Mouse (Mus musculus): ENCODE measurements at regions not wholly inside any gene's neighbourhood (a gene's known extent, or its start where the extent isn't known, plus 50 kb on each side); places are given as distances from the start of the nearest gene placed in this dataset.
"Not testable (repeated sequence)": the region's sequence is repeated elsewhere in the genome, so short reads cannot be mapped to it uniquely, and the experiment has no call there.

DNA sequence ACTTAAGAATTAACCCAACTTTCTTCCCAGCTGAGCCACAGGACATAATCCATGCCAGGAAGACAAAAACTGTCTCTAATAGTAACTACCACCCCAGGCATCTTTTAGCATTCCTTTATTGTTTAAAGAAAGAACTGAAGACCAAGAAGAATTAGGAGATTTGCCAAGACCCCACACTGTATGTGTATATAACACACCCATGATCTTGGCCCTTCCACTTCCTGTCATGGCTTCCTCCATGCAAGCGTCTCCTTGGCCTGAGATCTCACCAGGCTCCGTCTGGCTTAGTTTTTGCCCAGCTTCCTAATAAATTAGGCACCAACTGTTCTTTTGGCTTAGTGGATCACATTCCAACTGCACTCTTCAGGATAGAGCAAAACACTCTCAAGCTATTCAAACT lies 215.9 kb upstream of the Tenm4 start:
- no peak for DNase-seq (ENCODE audit: low read depth)

DNA sequence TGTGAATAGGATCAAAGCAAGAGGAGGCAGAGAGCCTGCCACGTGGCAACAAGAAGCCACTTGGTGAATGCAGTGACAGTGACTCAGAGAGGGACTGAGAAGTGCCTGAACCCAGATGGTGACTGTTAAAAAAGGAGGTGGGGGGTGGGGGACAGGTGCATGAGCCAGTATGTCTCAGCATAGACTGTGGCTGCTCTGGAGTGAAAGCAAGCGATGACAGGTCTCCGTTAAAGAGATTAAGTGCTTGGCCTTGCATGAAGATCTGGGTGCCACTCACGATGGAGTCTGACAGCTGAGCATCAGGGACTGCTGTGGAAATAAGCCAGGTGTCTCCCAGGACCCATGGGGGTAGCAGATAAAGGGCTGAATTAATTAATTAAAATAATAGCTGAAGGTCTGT lies 212.0 kb upstream of the Tenm4 start:
- no peak for DNase-seq (ENCODE audit: low read depth)

DNA sequence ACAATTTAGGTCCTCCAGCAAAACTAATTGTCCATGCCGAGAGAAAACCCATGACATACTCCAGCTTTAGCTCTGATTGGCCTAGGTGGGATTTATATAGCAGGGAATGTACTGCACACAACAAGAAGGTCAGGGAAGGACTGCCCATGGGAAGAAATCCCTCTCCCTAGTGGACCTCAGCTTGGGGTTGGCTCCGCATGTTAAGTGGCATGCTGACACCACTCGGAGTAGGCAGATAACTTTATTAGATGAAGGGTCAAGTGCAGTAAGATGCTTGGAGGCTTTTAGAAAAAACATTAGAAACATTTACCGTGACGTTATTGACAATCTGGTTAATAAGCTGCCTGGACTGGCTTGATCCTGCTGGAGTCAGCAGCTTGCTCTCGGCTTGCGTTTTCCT lies 199.2 kb upstream of the Tenm4 start:
- DNase-seq (ENCODE audit: low read depth) = no peak

DNA sequence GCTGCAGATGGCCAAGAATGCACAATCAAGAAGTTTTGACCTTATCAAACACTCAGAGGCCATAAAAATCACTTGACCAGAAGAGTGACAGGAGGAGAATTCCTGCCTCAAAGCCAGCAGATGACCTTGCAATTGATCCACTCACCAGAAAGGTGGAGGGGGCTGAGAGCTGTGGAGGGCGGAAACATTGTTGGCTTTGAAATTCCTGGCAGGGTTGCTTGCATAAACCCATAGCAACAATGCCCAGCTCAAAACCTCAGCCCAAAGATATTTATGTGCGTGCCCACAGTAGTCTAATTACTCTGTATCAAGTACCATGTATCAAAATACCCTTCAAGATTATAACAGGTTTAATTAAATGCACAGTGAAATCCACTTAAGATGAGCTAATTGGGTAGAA lies 197.0 kb upstream of the Tenm4 start:
- no peak for DNase-seq (ENCODE audit: low read depth)

DNA sequence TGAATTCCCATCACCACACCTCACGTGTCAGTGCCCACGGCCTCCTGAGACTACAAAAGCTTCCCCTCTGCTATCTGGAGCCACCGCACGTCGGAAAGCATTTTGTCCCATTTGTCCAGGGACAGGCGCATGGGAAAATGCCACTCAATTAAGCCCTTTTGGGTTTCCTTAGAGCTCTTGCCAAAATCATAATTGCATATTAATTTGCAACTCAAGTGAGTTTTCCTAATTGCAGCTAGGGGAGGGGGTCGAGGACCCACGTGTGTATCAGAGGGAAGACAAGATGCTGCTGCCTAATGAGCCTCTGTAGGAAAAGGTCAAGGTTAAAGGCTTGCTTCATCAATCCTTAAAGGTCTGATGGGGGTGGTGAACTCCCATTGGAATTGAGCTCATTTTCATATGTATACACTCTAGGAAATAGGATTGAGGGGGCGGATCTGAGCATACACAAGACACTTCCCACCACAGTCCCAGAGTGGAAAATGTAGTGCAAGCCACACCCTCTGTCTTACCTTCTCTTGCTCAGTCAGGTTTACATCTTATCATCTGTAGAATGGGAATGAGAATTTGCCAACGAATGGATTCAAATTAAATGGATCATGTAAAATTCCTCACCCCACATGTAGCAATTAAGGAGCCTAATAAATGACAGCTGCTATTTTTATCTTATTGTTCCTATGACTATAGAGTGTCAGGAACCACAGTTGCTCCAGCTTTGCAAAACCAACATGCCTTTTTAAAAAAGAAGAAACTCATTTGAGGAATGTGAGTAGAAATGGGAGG lies 179.6 kb upstream of the Tenm4 start:
- no peak for DNase-seq (ENCODE audit: low read depth)

DNA sequence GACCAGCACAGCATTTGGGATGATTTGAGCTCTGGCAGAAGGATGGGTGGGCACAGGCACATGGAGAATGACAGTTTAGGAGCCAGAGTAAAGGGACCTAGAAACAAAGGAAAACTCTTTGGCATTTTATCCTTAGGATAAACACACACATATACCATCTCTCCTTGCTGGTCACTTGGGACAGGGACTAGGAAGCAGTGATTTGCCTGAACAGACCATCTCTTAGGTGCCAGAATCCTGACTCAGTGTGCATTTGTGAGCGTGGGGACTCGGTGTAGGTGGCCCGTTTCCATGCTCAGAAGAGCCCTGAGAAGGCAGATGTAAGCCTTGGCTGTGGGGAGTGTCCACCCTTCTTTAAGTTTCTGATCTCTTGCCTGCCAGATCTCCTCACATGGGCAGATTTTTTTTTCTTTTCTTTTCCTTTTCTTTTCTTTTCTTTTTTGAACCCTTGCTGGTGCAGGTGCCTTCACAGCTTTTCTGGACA lies 179.0 kb upstream of the Tenm4 start:
- DNase-seq (ENCODE audit: low read depth) = no peak

DNA sequence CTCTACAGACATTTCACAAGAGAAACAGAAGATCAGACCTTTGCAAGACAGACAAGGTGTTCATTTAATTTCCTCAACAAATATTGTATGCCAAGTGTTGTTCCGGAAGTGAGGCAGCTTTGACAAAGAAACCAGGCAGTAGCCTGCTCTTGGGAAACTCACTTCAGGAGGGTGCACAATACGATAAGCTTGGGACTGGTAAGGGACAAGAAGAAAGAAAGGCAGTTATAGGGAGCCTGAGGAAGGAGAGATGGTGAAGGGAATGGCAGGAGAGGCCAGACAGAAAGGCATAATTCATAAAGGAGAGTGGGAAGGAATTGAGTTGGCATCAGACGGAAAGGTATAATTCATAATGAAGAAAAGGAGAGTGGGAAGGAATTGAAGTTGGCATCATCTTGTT lies 178.5 kb upstream of the Tenm4 start:
- DNase-seq (ENCODE audit: low read depth) = no peak

DNA sequence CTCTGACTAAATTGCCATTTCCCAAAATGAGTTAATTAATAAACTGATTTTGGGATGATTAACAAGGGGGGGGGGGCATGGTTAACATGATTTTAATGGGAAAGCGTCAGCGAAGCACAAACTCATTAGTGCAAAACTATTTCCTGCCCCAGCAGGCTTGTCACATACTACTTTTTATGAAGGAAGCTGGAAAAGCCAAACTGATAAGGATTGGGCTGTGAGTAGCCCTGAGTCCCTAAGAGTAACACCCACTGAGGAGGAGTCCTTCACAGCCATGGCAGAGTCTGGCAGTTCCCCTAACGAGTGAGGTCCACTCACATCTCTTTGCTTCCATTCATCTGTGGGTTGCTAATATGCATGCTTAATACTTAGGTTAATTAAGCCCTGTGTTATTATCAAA lies 173.9 kb upstream of the Tenm4 start:
- DNase-seq (ENCODE audit: low read depth) = no peak

DNA sequence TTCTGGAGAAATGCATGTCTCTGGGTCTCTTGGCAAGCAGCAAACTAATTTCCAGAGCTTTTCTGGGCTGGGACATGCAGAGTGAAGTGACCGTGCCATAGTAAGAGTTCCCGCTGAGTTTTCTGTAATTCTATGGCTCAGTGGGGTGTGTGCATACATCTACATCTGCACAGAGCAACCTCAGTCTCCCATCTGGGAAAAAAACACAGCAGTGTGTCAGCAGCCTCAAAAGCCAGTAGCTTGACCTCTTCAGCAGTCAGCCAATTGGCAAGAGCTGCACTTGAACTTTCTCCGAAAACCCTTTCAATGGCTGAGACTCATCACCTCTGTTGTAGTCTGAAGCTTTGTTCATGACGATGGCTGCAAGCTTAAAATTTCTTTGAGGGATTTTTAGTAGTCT lies 171.9 kb upstream of the Tenm4 start:
- no peak for DNase-seq (ENCODE audit: low read depth)

DNA sequence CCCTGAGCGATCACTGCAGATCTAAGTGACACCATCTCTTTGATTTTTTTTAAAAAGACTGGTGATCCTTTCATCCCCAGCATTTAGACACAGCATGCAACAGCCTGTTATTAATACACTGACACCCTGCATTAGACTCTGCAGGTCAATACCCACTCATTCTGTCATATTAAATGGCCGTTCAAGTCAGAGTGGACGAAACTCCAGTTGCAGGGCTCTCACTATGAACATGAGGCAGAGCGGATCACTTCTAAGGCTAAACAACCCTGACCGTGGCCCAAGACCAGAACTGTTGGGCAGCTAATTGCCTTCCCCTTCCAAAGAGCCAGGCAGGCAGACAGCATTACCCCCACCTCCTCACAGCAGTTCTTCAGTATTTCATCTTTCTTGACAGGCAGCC lies 168.6 kb upstream of the Tenm4 start:
- DNase-seq (ENCODE audit: low read depth) = no peak

DNA sequence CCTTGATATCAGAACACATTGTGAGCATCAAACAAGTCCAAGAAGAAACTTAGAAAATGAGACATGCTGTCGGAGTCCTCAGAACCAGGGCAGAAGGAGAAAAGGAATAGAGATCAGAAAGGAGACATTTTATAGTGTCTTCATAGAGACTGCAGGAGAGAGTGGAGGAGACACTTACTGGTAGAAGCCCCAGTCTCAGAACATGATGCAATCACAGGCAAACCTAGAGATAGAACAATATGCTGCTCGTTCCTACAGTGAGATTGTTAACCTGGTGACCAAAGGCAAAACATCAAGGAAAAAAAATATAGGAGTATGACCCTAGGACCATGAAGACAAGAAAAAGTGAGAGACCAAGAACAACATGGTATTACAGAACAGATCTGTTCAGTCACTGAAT lies 164.7 kb upstream of the Tenm4 start:
- no peak for DNase-seq (ENCODE audit: low read depth)

DNA sequence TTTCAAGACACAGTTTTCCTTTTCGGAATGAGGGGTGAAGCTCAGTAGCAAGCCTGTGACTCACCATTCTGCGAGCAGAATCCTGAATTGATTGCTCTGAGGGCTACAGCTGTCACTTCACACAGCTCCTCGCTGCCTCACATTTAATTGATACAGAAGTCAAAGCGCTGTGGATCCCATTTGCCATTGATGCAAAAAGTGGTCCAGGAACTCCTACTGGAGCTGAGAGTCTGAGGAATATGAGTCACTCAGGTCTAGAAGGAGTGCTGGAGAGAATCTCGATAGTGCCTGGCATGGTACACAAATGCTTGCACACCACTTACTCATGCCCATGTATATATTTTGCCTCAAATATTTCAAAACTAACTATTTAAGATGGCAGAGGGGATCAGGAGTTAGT lies 158.0 kb upstream of the Tenm4 start:
- DNase-seq (ENCODE audit: low read depth) = no peak

DNA sequence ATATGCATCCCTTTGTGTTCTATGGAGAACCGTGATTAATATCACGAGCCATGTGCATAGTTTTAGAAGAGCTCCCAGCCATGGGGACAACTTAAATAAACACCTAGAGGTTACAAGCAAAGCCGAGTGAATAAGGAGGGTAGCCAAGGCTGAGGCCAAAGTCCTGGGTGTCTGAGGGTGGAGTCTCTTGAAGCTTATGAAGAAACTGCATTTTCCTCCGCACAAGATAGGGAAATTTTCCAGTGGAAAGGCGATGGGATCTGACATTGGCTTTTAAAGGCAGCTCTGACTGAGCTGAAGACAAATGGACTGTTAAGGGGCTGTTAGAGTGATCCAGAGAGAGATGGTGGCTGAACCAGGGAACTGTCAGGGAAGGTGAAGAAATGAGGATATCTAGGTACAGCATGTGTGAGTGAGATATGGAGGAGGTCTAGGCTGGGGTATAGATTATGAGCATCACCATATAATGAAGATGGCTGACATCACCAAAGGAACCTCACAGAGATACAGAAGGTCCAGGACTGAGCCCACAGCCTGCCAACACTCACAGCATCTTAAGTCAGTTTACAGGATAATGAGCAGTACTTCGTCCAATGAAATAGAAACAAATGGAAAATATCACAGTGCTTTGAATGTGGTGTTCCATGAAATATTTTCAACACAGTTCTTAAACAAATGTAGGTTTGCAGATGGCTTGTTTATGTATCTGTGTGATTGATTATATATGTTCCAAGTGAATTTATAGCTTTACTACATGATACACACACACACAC lies 153.7 kb upstream of the Tenm4 start:
- no peak for DNase-seq (ENCODE audit: low read depth)

DNA sequence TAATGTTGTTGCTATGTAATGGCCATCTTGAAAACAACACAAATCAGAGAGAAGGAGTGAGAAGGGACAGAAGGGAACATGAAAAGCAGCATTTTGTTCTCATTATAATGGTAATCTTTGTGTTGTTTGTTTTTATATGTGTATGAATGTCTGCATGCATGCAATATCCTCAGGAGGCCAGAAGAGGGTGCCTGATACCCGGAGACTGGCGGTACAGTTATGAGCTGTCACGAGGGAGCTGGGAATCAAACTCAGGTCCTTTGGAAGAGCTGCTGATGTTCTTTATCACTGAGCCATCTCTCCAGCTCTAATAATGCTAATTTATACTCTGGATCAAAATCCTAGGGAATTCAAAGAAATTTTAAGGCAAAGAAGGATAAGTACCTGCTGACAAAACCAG lies 147.0 kb upstream of the Tenm4 start:
- no peak for DNase-seq (ENCODE audit: low read depth)

DNA sequence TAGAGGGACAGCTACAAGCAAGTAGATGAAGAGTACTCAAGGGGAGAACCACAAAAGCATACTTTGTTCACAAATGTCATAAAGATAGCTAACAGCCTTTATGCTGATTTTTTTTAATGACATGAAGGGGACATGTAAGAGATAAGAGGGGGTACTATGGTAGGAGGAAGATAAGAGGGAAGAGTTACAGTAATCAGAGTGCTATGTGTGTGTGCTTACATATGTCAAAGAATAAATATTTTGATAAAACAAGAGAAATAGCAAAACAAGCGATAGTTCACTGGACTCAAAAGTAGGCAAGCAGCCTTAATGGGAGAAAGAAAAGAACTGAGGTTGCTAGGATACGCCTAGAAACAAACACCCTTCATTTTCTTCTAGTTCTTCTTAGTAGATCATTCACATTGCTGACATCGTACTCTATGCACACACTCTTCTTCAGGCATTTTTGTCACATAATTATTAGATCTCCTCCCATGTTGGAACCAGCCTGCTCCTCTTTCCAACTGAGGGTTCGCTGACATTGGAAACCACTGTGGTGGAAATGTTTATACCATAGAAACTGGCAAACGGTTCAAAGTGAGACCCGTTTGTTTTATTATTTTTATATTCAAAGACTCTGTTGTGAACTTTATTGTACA lies 144.1 kb upstream of the Tenm4 start:
- DNase-seq (ENCODE audit: low read depth) = no peak

DNA sequence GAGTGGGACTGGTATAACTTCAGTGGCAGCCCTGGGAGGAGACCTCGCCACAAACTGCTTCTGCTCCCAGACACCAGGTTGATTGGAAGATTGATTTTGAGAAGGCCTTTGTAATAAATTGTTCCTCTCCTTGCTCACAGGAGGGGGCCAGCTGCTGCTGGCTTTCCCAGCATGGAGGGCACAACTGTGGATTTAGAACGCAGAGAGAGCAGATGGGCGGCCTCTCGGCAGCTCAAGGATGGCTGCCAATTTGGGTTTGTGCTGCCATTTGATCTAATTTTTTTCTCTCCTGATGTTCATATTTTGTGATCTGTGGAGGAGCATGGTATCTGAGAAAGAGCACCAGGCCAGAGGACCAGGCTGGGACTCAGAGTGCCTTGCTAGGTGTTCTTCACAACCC lies 137.4 kb upstream of the Tenm4 start:
- no peak for DNase-seq (ENCODE audit: low read depth)

DNA sequence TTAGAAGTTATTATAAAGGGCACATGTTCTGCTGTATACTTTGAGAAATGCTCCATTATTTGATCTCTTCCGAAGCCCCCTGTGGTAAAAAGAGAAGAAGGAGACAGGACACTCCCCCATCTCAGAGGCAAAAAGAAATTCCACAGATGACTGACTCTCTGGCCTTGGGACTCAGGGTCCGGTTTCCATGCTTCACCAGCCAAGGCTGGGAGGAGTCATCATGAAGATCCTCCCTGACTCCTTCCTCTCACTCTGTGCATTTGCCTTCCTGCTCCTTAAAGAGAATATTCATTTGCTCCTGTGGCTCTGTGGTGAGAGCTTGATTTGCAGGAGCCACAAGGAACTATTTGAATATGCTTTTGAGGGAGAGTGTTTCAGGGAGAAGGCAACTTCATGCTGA lies 135.6 kb upstream of the Tenm4 start:
- DNase-seq (ENCODE audit: low read depth) = no peak

DNA sequence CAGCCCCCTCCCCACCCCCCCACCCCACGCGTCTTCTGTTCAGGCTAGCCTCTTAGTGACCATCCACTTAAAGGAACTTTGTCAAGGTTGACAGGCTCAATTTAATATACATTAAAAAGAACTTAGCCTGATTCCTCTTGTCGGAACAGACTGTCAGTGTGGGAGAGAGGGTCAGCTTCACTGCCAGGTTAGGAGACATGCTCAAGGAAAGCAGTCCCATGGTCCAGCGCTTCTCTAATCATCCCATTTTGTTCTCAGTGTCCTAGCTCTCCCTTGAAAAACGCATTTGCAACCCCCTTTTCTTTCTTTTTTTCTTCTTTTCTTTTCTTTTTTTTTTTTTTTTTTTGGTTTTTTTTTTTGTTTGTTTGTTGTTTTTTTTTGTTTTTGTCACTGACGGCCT lies 131.4 kb upstream of the Tenm4 start:
- DNase-seq (ENCODE audit: low read depth) = no peak

DNA sequence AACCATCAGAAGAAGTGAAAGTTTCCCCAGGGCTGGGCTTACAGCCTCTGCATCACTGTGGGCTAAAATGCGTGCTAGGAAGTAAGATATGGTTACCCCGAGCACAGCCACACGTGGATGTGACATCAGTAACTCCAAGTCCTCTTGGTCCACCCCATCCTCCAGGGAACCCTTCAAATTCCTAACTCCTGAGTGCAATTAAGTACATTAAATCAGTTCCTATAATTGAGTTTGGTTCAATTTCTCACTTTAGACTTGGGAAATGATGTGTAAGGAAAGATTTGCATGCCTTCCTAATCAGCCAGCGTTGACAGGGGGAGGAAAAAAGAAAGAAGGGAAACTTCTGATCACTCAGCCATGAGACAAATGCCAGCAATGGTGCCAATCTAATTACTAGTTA lies 129.2 kb upstream of the Tenm4 start:
- no peak for DNase-seq (ENCODE audit: low read depth)

DNA sequence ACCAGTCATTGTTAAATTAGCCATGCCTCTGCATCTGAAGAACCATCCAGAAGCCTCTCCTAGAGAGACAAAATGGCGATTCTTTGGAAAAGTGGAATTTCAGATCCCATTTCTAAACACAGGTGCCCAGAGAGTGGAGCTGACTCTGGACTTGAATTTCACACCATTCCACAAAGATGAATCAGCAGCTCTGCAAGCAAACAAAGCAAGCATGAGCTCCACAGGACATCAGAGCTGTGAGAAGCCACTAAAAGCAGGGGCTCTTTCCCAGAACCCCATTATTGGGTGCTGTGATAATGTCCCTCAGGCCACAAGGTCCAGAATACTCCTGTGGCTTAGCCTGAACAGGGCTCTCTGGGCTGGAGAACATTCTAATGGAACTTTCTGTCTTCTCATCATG lies 119.4 kb upstream of the Tenm4 start:
- no peak for DNase-seq (ENCODE audit: low read depth)

DNA sequence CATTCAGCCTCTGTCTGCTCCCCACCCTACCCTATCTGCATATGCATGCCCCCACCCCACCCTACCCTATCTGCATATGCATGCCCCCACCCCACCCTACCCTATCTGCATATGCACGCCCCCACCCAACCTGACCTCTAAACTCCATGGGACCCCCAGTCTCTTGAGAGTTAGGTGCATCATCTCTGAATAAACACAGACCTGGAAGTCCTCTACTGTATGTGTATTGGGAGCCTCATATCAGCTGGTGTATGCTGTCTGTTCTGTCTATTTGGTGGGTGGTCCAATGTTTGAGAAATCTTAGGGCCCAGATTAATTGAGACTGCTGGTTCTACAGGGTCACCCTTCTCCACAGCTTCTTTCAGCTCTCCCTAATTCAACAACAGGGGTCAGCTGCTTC lies 109.4 kb upstream of the Tenm4 start:
- DNase-seq (ENCODE audit: low read depth) = not testable (repeated sequence)

DNA sequence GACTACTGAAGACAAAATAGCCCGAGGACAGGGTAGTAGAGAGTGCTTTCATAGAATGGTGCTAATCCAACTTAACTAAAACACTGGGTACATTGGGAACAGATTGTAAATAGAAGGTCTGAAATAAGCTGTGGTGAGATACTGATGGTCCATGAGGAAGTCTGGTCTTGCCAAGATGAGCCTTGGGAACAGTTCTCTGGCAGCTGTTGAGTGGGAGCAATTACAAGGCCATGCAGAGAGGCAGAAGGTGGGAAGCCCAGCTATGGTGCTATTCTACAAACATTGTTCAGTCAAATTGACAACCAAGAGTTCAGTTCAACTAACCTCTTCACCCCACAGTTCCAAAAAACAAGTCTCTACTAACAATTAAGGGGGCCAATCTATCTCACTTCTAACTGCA lies 92.5 kb upstream of the Tenm4 start:
- no peak for DNase-seq (ENCODE audit: low read depth)

DNA sequence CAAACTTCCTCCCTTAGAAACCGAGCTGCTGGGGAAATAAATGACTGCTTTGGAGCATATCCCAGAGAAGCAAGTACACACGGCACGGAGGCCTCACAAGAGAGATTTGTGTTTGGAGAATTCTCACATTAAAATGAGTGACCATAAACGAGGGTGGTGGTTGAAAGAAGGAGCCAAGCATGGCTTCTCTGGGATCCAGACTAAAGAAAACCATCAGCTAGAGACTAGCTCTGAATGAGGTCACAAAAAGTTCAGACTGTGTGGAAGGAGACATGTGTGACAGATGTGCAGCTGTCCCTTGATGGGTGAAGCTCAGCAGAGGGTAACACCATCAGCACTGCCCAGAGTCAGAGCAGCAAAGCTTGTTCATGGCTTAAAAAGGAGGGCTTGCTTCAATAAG lies 89.4 kb upstream of the Tenm4 start:
- no peak for DNase-seq (ENCODE audit: low read depth)
